10 mouse cellular contexts compared by ENCODE assay signal in the genomic region with DNA sequence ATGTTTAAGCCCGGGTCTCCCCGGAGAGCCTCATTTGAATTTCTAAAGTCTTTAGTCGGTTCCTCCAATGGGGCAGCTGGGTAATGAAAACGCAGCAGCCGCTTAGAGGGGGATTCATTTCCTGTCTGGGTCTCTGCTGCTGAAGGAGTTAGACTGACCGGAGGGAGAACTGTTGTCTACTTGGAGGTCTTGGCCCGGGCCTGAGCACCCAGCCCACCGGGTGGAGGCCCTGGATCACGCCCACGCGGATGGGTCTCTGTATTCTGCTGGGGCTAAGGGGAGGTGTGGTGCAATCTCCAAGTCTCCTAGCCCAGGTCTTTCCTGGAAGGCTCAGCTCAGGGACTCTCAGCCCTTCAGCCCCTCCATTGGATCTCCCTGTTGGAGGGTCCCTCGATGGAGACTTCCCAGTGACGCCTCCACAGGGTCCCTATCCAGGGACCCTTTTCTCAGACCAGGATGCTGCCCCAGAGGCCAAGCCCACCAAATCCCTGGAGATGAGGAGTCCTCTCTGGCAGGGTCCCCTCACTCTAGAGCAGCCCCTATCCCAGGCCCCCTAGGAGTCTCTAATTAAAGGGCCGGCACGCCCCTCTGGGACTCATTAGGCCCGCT. TPM values are rescaled to one million over a fixed set of nuclear protein-coding genes. Genes with fewer than 3 reads are reported as not detected.
DNase-seq lines count a peak whose midpoint lies in the region; ATAC-seq lines count a peak whose summit lies in the region.
"Had no signal": no experiment of that assay in that cellular context is flagged by ENCODE, and none has a peak within 500 bp of the region (broad histone marks: within the 10 kb centered on the region; RNA-seq: fewer than 3 reads in every experiment).

No protein-coding gene starts in this region.

- H3K9me3 ChIP-seq in lung, embryonic 15.5 days = no peaks in the 10 kb centered on the region
- no peaks in the 10 kb centered on the region for H3K9me3 ChIP-seq in forebrain, embryonic 13.5 days (replicated peaks)
- H3K9me3 ChIP-seq in limb, embryonic 12.5 days = no peaks in the 10 kb centered on the region
- no peaks in the 10 kb centered on the region for H3K9me3 ChIP-seq in stomach, embryonic 14.5 days (ENCODE audit: control insufficient read depth, low read depth, low read length)

- H3K4me3 ChIP-seq in lung, embryonic 15.5 days = no peak overlapping the region
- peak overlapping the region; percentile 20 for H3K4me3 ChIP-seq in forebrain, embryonic 13.5 days
- peak overlapping the region; percentile 23 for H3K4me3 ChIP-seq in limb, embryonic 12.5 days (replicated peaks)
- no peak overlapping the region for H3K4me3 ChIP-seq in stomach, embryonic 14.5 days (ENCODE audit: low read depth, low read length)

- no peak overlapping the region for H3K9ac ChIP-seq in lung, embryonic 15.5 days
- peak overlapping the region; percentile 55 for H3K9ac ChIP-seq in forebrain, embryonic 13.5 days
- peak overlapping the region; percentile 53 for H3K9ac ChIP-seq in limb, embryonic 12.5 days (replicated peaks)
- no peak overlapping the region; the same call in 1 of the 2 replicates for H3K9ac ChIP-seq in stomach, embryonic 14.5 days (replicated peaks; ENCODE audit: low read depth, low read length)

- H3K4me2 ChIP-seq in lung, embryonic 15.5 days = peak overlapping the region; percentile 32; the same call in 1 of the 2 replicates
- peak overlapping the region; percentile 53 for H3K4me2 ChIP-seq in forebrain, embryonic 13.5 days
- H3K4me2 ChIP-seq in limb, embryonic 12.5 days = peak overlapping the region; percentile 50
- H3K4me2 ChIP-seq in stomach, embryonic 14.5 days (replicated peaks; ENCODE audit: low read depth, low read length) = 0 out of 2 replicates have a peak overlapping the region, but pooled peaks have one; percentile 10

- no peak; the same call in 1 of the 2 replicates for ATAC-seq in lung, embryonic 15.5 days (ENCODE audit: borderline replicate concordance, extremely low read depth, low FRiP score, low TSS enrichment)
- peak; percentile 70 for ATAC-seq in forebrain, embryonic 13.5 days
- peak; percentile 60 for ATAC-seq in limb, embryonic 12.5 days (ENCODE audit: insufficient number of reproducible peaks, insufficient read depth, low FRiP score, low TSS enrichment, low read depth)
- ATAC-seq in stomach, embryonic 14.5 days (ENCODE audit: insufficient number of reproducible peaks, insufficient read depth, low FRiP score, low read depth) = no peak
- no peak for ATAC-seq in megakaryocyte, adult 5-6 weeks (ENCODE audit: poor library complexity, severe bottlenecking)

- H3K27me3 ChIP-seq in lung, embryonic 15.5 days = peaks cover 28% of the 10 kb centered on the region; the same call in 1 of the 2 replicates
- H3K27me3 ChIP-seq in forebrain, embryonic 13.5 days = peaks cover 13% of the 10 kb centered on the region; the same call in 1 of the 2 replicates
- peaks cover 13% of the 10 kb centered on the region; the same call in 1 of the 2 replicates for H3K27me3 ChIP-seq in limb, embryonic 12.5 days
- no peaks in the 10 kb centered on the region for H3K27me3 ChIP-seq in stomach, embryonic 14.5 days (ENCODE audit: control insufficient read depth, insufficient read depth, low read length)

- H3K36me3 ChIP-seq in lung, embryonic 15.5 days = no peaks in the 10 kb centered on the region
- no peaks in the 10 kb centered on the region for H3K36me3 ChIP-seq in forebrain, embryonic 13.5 days (ENCODE audit: poor library complexity, severe bottlenecking)
- H3K36me3 ChIP-seq in limb, embryonic 12.5 days = no peaks in the 10 kb centered on the region
- no peaks in the 10 kb centered on the region for H3K36me3 ChIP-seq in stomach, embryonic 14.5 days (ENCODE audit: control insufficient read depth, insufficient read depth, low read length)

- H3K27ac ChIP-seq in lung, embryonic 15.5 days = no peak overlapping the region
- H3K27ac ChIP-seq in forebrain, embryonic 13.5 days = peak overlapping the region; percentile 89
- peak overlapping the region; percentile 76 for H3K27ac ChIP-seq in limb, embryonic 12.5 days
- peak overlapping the region; percentile 41; the same call in 1 of the 2 replicates for H3K27ac ChIP-seq in stomach, embryonic 14.5 days (ENCODE audit: low read length)

- H3K4me1 ChIP-seq in lung, embryonic 15.5 days = peaks cover 24% of the 10 kb centered on the region; the same call in 1 of the 2 replicates
- peaks cover 19% of the 10 kb centered on the region for H3K4me1 ChIP-seq in forebrain, embryonic 13.5 days
- H3K4me1 ChIP-seq in limb, embryonic 12.5 days (replicated peaks) = peaks cover 23% of the 10 kb centered on the region
- peaks cover 12% of the 10 kb centered on the region for H3K4me1 ChIP-seq in stomach, embryonic 14.5 days (ENCODE audit: control insufficient read depth, insufficient read depth, low read length)

- 18% methylated on average over 16 of the region's 16 CpGs for WGBS in lung, embryonic 15.5 days
- under 1% methylated on average over 16 of the region's 16 CpGs for WGBS in forebrain, embryonic 13.5 days
- 2% methylated on average over 16 of the region's 16 CpGs for WGBS in limb, embryonic 12.5 days
- WGBS in stomach, embryonic 14.5 days = 8% methylated on average over 16 of the region's 16 CpGs

- DNase-seq in lung, postnatal 14 days = no peak
- no peak for DNase-seq in urinary bladder, postnatal 25 days (ENCODE audit: low spot score)
- DNase-seq in adrenal gland, postnatal 25 days = no peak
- DNase-seq: gastrocnemius, postnatal 10 days; layer of hippocampus, adult 9-11 months had no signal

RNA-seq across cellular contexts. Expression of gene C1ql1, which starts 16.9 kb away (rescaled TPM):
- 1.4 and 1.8 TPM in 2 replicates for polyA plus RNA-seq in lung, embryonic 15.5 days (2015; fragmentation: Nextera tagmentation; extraction: Ambion mirVana)
- 1.4 and 1.5 TPM in 2 replicates for polyA plus RNA-seq in forebrain, embryonic 13.5 days (2015; fragmentation: Nextera tagmentation; extraction: Ambion mirVana)
- polyA plus RNA-seq in limb, embryonic 12.5 days (2016; fragmentation: Nextera tagmentation; extraction: Ambion mirVana) = 1.3 and 1.6 TPM in 2 replicates
- polyA plus RNA-seq in stomach, embryonic 14.5 days (2014; fragmentation: Nextera tagmentation; extraction: Ambion mirVana) = 9.4 and 11.1 TPM in 2 replicates
- not detected in 2 replicates for total RNA-seq in megakaryocyte, adult 5-6 weeks (2015)
- total RNA-seq in megakaryocyte, adult 5-6 weeks (2017) = not detected in 2 replicates
- total RNA-seq in adrenal gland, postnatal 25 days (2021) = 34.9 and 49.7 TPM in 2 replicates

RNA-seq across cellular contexts. Expression of gene Kif18b, which starts 38.4 kb away (rescaled TPM):
- 13.8 and 15.2 TPM in 2 replicates for polyA plus RNA-seq in lung, embryonic 15.5 days (2015; fragmentation: Nextera tagmentation; extraction: Ambion mirVana)
- polyA plus RNA-seq in forebrain, embryonic 13.5 days (2015; fragmentation: Nextera tagmentation; extraction: Ambion mirVana) = 10.3 and 10.7 TPM in 2 replicates
- polyA plus RNA-seq in limb, embryonic 12.5 days (2016; fragmentation: Nextera tagmentation; extraction: Ambion mirVana) = 10.3 and 13.1 TPM in 2 replicates
- 7.9 and 10.0 TPM in 2 replicates for polyA plus RNA-seq in stomach, embryonic 14.5 days (2014; fragmentation: Nextera tagmentation; extraction: Ambion mirVana)
- total RNA-seq in megakaryocyte, adult 5-6 weeks (2015) = 22.1 and 24.9 TPM in 2 replicates
- total RNA-seq in megakaryocyte, adult 5-6 weeks (2017) = 23.2 and 25.4 TPM in 2 replicates
- total RNA-seq in adrenal gland, postnatal 25 days (2021) = 4.1 and 5.3 TPM in 2 replicates

Comparison
In these comparisons a context has a peak if more than half of its experiments do, and no peak if none do; other contexts are left out.
1. ATAC-seq: peak in forebrain, embryonic 13.5 days (single experiment) and limb, embryonic 12.5 days (single experiment); none in lung, embryonic 15.5 days (single experiment), stomach, embryonic 14.5 days (single experiment) and megakaryocyte, adult 5-6 weeks (single experiment).
2. H3K4me3 ChIP-seq: peak in forebrain, embryonic 13.5 days (single experiment) and limb, embryonic 12.5 days (single experiment); none in lung, embryonic 15.5 days (single experiment) and stomach, embryonic 14.5 days (single experiment).
3. H3K9ac ChIP-seq: peak in forebrain, embryonic 13.5 days (single experiment) and limb, embryonic 12.5 days (single experiment); none in lung, embryonic 15.5 days (single experiment) and stomach, embryonic 14.5 days (single experiment).
4. Peak in every context shown above with its lines, with median percentiles within 50 percentile points of each other: H3K4me2 ChIP-seq.